In genomic region chr19:43175437-43175965, GRCm38 (mm10) we compare ENCODE assay signal across 24 mouse cellular contexts.
DNase-seq lines count a peak whose midpoint lies in the region; ATAC-seq and TF ChIP-seq lines count a peak whose summit lies in the region.
"Had no signal": no experiment of that assay in that cellular context is flagged by ENCODE, and none has a peak within 500 bp of the region (broad histone marks: within the 10 kb centered on the region; RNA-seq: fewer than 3 reads in every experiment).

No protein-coding gene starts in this region.

- no peak for TF ChIP-seq EP300 in lung, postnatal 0 days (IDR thresholded peaks at IDR 0.05)

- H3K9ac ChIP-seq in kidney, embryonic 14.5 days (ENCODE audit: low read depth, low read length), result no peak overlapping the region
- no peak overlapping the region for H3K9ac ChIP-seq in kidney, embryonic 16.5 days (replicated peaks; ENCODE audit: low read length)
- H3K9ac ChIP-seq in lung, embryonic 15.5 days, result no peak overlapping the region
- no peak overlapping the region for H3K9ac ChIP-seq in lung, postnatal 0 days (replicated peaks; ENCODE audit: low read depth)
- H3K9ac ChIP-seq: embryonic facial prominence, embryonic 13.5 days; embryonic facial prominence, embryonic 15.5 days; forebrain, embryonic 12.5 days had no signal

- H3K36me3 ChIP-seq in kidney, embryonic 14.5 days (ENCODE audit: control insufficient read depth, insufficient read depth, low read length), result no peaks in the 10 kb centered on the region
- no peaks in the 10 kb centered on the region for H3K36me3 ChIP-seq in kidney, embryonic 16.5 days (ENCODE audit: insufficient read depth, low read length)
- H3K36me3 ChIP-seq in lung, embryonic 15.5 days, result no peaks in the 10 kb centered on the region
- no peaks in the 10 kb centered on the region for H3K36me3 ChIP-seq in lung, postnatal 0 days (ENCODE audit: insufficient read depth, low read length)
- H3K36me3 ChIP-seq: embryonic facial prominence, embryonic 13.5 days; embryonic facial prominence, embryonic 15.5 days; forebrain, embryonic 10.5 days; forebrain, embryonic 12.5 days had no signal

- no peak for DNase-seq in kidney, postnatal 4 days
- no peak for DNase-seq in kidney, postnatal 10 days
- DNase-seq in lung, postnatal 10 days, result no peak
- peak; percentile 18 for DNase-seq in lung, postnatal 0 days (ENCODE audit: low spot score)
- DNase-seq in lung, postnatal 4 days, result no peak
- DNase-seq: adrenal gland, adult 2 months; adrenal gland, postnatal 10 days; adrenal gland, postnatal 25 days; cerebellum, adult 11 months; cerebellum, adult 18-20 months; cerebellum, adult 8-10 months; cerebellum, adult 9-11 months; cerebellum, postnatal 14 days; cerebellum, postnatal 36 days; embryo, embryonic 11 days had no signal

- no peak for TF ChIP-seq CTCF in lung, postnatal 0 days (IDR thresholded peaks at IDR 0.05)

- H3K27me3 ChIP-seq in kidney, embryonic 14.5 days (ENCODE audit: control insufficient read depth, insufficient read depth, low read length), result no peaks in the 10 kb centered on the region
- no peaks in the 10 kb centered on the region for H3K27me3 ChIP-seq in kidney, embryonic 16.5 days (ENCODE audit: insufficient read depth, low read length)
- no peaks in the 10 kb centered on the region for H3K27me3 ChIP-seq in lung, embryonic 15.5 days
- no peaks in the 10 kb centered on the region for H3K27me3 ChIP-seq in lung, postnatal 0 days (replicated peaks; ENCODE audit: insufficient read depth, low read length)
- H3K27me3 ChIP-seq: embryonic facial prominence, embryonic 13.5 days; embryonic facial prominence, embryonic 15.5 days; forebrain, embryonic 12.5 days had no signal

- 89% methylated on average over 3 of the region's 3 CpGs for WGBS in kidney, embryonic 14.5 days
- 88% methylated on average over 3 of the region's 3 CpGs for WGBS in kidney, embryonic 16.5 days
- WGBS in lung, embryonic 15.5 days, result 45% methylated on average over 3 of the region's 3 CpGs
- WGBS in lung, postnatal 0 days, result 59% methylated on average over 3 of the region's 3 CpGs

- no peaks in the 10 kb centered on the region for H3K9me3 ChIP-seq in kidney, embryonic 14.5 days (ENCODE audit: control insufficient read depth, low read length)
- no peaks in the 10 kb centered on the region for H3K9me3 ChIP-seq in kidney, embryonic 16.5 days (ENCODE audit: low read length)
- no peaks in the 10 kb centered on the region for H3K9me3 ChIP-seq in lung, embryonic 15.5 days
- H3K9me3 ChIP-seq in lung, postnatal 0 days (ENCODE audit: low read length), result no peaks in the 10 kb centered on the region
- H3K9me3 ChIP-seq: embryonic facial prominence, embryonic 13.5 days; embryonic facial prominence, embryonic 15.5 days; forebrain, embryonic 10.5 days; forebrain, embryonic 12.5 days had no signal

- no peak for ATAC-seq in kidney, embryonic 14.5 days (ENCODE audit: low FRiP score, low TSS enrichment)
- no peak for ATAC-seq in kidney, embryonic 16.5 days (ENCODE audit: low FRiP score, low TSS enrichment)
- peak; percentile 68; the same call in 1 of the 2 replicates for ATAC-seq in lung, embryonic 15.5 days (ENCODE audit: borderline replicate concordance, extremely low read depth, low FRiP score, low TSS enrichment)
- ATAC-seq in lung, postnatal 0 days, result no peak; the same call in 1 of the 2 replicates
- ATAC-seq: forebrain, embryonic 14.5 days had no signal

- H3K4me2 ChIP-seq in kidney, embryonic 14.5 days (replicated peaks; ENCODE audit: low read depth, low read length), result no peak overlapping the region
- H3K4me2 ChIP-seq in kidney, embryonic 16.5 days (replicated peaks; ENCODE audit: low read depth, low read length), result no peak overlapping the region
- no peak overlapping the region for H3K4me2 ChIP-seq in lung, embryonic 15.5 days
- H3K4me2 ChIP-seq in lung, postnatal 0 days (replicated peaks; ENCODE audit: low read depth, low read length), result no peak overlapping the region
- H3K4me2 ChIP-seq: embryonic facial prominence, embryonic 13.5 days; embryonic facial prominence, embryonic 15.5 days; forebrain, embryonic 12.5 days had no signal

- H3K4me1 ChIP-seq in kidney, embryonic 14.5 days (ENCODE audit: control insufficient read depth, insufficient read depth, low read length), result no peaks in the 10 kb centered on the region
- peaks cover 7% of the 10 kb centered on the region; the same call in 1 of the 2 replicates for H3K4me1 ChIP-seq in kidney, embryonic 16.5 days (ENCODE audit: insufficient read depth, low read length)
- peaks cover 5% of the 10 kb centered on the region; the same call in 1 of the 2 replicates for H3K4me1 ChIP-seq in lung, embryonic 15.5 days
- no peaks in the 10 kb centered on the region for H3K4me1 ChIP-seq in lung, postnatal 0 days (ENCODE audit: insufficient read depth, low read depth, low read length)
- H3K4me1 ChIP-seq: embryonic facial prominence, embryonic 15.5 days; forebrain, embryonic 10.5 days; forebrain, embryonic 12.5 days had no signal

- H3K4me3 ChIP-seq in kidney, embryonic 14.5 days (ENCODE audit: low read length), result no peak overlapping the region
- no peak overlapping the region for H3K4me3 ChIP-seq in kidney, embryonic 16.5 days (ENCODE audit: low read length)
- H3K4me3 ChIP-seq in lung, embryonic 15.5 days, result no peak overlapping the region
- H3K4me3 ChIP-seq in lung, postnatal 0 days (ENCODE audit: low read depth, low read length), result no peak overlapping the region
- H3K4me3 ChIP-seq: embryonic facial prominence, embryonic 13.5 days; embryonic facial prominence, embryonic 15.5 days; erythroblast, embryonic 14.5 days; forebrain, embryonic 10.5 days; forebrain, embryonic 12.5 days had no signal

- 0 out of 2 replicates have a peak overlapping the region, but pooled peaks have one; percentile 15 for H3K27ac ChIP-seq in kidney, embryonic 14.5 days (ENCODE audit: low read depth, low read length)
- H3K27ac ChIP-seq in kidney, embryonic 16.5 days (ENCODE audit: low read length), result peak overlapping the region; percentile 53; the same call in 1 of the 2 replicates
- H3K27ac ChIP-seq in lung, embryonic 15.5 days, result peak overlapping the region; percentile 45
- 0 out of 2 replicates have a peak overlapping the region, but pooled peaks have one; percentile 28 for H3K27ac ChIP-seq in lung, postnatal 0 days (ENCODE audit: low read length)
- H3K27ac ChIP-seq: embryonic facial prominence, embryonic 13.5 days; embryonic facial prominence, embryonic 15.5 days; forebrain, embryonic 10.5 days; forebrain, embryonic 12.5 days had no signal
